Mouse (Mus musculus) G1E (cell line): Measurements from ENCODE around the gene Skap1.

Experiments
- CTCF ChIP-seq: IDR thresholded peaks from 2 replicates; pipeline ENCODE4 v1.5.1; 2012; ENCODE audit warnings: low read depth, low read length, inconsistent platforms, mixed read lengths
- GATA1 ChIP-seq: IDR thresholded peaks from 2 replicates; pipeline ENCODE4 v1.6.1; 2012; ENCODE audit warnings: borderline replicate concordance, low read length, inconsistent platforms, mixed read lengths
- POLR2AphosphoS5 ChIP-seq: IDR thresholded peaks from 2 replicates; pipeline ENCODE4 v1.6.1; 2012; ENCODE audit warnings: low read depth, low read length, inconsistent platforms; ENCODE audit not compliant: insufficient replicate concordance
- TAL1 ChIP-seq: conservative IDR thresholded peaks from 2 replicates; pipeline ENCODE4 v1.6.1; 2012; ENCODE audit warnings: low read depth, low read length, inconsistent platforms, mixed read lengths

GRCm38 (mm10) chr11:96774536-96774935, 310.1 kb downstream of the Skap1 start:
- TF ChIP-seq TAL1 (no peak), CTCF (no peak), GATA1 (no peak), POLR2AphosphoS5 (no peak)
